Mouse (Mus musculus) cerebellum, postnatal 10 days (tissue): ENCODE measurements at regions not wholly inside any gene's neighbourhood (a gene's known extent, or its start where the extent isn't known, plus 50 kb on each side); places are given as distances from the start of the nearest gene placed in this dataset.

Experiments used
- DNase-seq, 2 experiments: peaks; one replicate each; pipeline ENCODE4 v3.0.0; 2021; ENCODE audit warnings: mixed read lengths in 2 of 2

- peak; percentile 89 to 90 for DNase-seq
Measured at GRCm38 (mm10) chr5:52309317-52310060, 54.1 kb upstream of the Sod3 start.

- no peak for DNase-seq
Measured at GRCm38 (mm10) chr5:52296303-52296702, 67.3 kb upstream of the Sod3 start.

GRCm38 (mm10) chr5:52294466-52294865 is 69.1 kb upstream of the Sod3 start:
- DNase-seq: no peak

GRCm38 (mm10) chr5:52288319-52288718 is 75.3 kb upstream of the Sod3 start:
- no peak for DNase-seq

DNA sequence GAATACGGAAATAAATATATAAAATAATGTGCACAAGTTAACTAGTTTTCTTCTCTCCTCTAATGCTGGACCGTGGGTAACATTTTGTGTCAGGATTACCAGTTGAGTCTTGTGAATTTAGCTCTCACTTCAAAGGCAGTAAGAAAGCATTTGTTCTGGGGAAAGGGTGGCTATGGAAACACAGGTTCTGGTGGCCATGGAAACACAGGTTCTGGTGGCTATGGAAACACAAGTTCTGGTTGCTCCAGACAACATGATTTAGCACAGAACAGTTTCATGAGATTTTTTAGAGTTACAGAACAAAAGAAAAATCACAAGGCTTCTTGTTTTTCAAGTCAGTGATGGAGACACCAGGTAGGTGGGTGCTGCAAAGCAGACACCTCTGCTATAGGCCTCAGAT is 82.7 kb upstream of the Sod3 start:
- no peak for DNase-seq

GRCm38 (mm10) chr5:52278111-52278510 is 85.5 kb upstream of the Sod3 start:
- no peak for DNase-seq

GRCm38 (mm10) chr5:52263214-52263613 is 72.9 kb upstream of the Dhx15 start:
- no peak for DNase-seq

- no peak for DNase-seq
Measured at GRCm38 (mm10) chr5:52258075-52258474, 67.8 kb upstream of the Dhx15 start.

- no peak for DNase-seq
Measured at GRCm38 (mm10) chr5:52254602-52255071, 64.3 kb upstream of the Dhx15 start.

GRCm38 (mm10) chr5:52249804-52250203 is 59.5 kb upstream of the Dhx15 start:
- DNase-seq: no peak

- no peak for DNase-seq
Measured at GRCm38 (mm10) chr5:52243931-52244330, 53.6 kb upstream of the Dhx15 start.

- DNase-seq: no peak
Measured at GRCm38 (mm10) chr5:52242414-52242813, 52.1 kb upstream of the Dhx15 start.

DNA sequence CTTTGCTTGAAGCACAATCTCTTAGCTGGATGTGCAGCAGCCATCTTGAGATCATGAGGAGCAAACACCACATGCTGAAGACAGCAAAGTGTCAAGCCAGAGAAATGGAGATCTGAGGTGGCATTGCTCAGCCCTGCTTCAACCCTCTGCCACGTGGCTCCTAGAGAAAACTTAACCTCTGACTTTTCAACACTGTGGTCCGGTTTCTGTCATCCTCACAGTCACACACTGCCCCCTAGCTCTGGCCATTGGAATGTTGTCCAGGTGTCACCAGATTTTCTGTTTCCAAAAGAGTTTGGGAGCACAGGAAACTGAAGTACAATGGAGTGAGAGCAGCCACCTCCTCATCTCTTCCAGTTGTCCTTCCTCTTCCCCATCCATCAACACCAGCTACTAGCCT is 50.2 kb upstream of the Dhx15 start:
- DNase-seq: peak; percentile 38 to 41
